Mouse (Mus musculus) adipocyte (in vitro differentiated cells): ENCODE measurements around the gene Ccm2.

Experiments used
- DNase-seq: peaks from one replicate; pipeline ENCODE4 v3.0.0-alpha.2; 2016; ENCODE audit warnings: low spot score

Ccm2 gene

DNA sequence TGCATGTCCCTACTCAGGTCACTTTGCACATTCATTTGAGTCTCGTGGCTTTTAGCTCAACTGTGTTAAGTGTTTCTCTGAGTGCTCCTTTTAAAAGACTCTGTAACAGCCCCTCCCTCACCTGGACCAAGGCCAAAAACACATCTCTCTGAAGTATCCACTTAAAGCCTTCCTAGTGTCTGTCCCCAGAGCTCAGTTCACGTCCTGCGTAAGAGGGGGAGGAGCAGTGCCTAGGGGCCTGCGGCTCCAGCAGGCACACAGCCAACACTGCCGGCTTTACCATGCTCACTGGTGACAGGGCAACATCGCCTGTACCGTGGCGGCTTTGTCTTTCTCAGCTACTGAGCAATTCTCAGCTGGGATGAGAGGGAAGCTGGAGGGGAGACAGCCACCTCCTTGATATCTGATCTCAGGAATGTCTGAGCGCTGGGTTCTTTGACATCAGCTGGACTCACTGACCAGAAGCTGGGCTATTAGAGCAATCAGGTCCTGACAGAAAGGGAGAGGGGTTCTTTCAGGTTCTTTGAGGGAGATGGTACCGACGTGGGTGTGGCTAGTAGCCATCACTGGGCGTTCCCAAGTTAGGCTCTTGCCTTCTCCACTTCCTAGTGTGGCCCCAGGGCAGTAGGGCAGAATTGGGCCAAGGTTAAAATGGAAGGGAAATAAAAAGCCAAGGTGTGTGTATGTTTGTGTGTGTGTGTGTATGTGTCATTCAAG, 57.4 kb downstream of the Ccm2 start:
- DNase-seq, result no peak

DNA sequence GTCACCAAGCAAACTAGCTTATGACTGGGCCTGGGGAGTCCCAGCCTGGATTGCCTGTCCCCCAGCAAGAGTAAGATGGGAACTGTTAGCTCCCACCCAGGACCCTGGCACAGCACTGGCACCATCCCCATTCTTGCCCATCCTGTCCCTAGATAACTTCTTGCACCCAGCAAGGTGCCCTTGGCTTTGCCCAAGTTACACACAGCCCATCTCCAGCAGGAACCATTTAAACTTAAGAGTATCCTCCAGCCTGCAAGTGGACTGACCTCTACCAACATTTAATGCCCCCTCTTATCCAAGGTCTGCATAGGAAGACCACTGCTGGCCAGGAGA, 57.9 kb downstream of the Ccm2 start:
- no peak for DNase-seq

DNA sequence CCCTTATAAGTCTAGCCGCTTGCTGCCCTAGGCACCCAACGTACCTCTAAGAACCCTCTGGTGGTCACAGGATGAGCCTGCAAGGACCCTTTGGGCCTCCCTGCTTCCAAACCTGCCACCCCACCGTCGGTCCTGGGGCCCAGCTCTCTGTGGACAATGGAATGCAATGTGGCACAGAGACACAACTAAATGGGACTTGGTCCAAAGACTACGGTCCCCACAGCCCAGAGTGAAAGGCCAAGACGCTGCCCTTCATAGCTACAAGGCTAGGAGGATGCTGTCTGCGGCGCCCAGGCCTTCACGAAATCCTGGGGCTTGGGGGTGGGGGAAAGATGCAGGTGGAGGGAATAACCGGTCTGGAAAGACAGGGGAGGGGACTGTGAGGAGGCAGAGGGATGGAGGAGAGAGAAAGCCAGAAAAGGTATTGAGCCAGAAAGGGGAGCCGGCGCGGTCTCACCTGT, 58.4 kb downstream of the Ccm2 start:
- DNase-seq, result no peak

DNA sequence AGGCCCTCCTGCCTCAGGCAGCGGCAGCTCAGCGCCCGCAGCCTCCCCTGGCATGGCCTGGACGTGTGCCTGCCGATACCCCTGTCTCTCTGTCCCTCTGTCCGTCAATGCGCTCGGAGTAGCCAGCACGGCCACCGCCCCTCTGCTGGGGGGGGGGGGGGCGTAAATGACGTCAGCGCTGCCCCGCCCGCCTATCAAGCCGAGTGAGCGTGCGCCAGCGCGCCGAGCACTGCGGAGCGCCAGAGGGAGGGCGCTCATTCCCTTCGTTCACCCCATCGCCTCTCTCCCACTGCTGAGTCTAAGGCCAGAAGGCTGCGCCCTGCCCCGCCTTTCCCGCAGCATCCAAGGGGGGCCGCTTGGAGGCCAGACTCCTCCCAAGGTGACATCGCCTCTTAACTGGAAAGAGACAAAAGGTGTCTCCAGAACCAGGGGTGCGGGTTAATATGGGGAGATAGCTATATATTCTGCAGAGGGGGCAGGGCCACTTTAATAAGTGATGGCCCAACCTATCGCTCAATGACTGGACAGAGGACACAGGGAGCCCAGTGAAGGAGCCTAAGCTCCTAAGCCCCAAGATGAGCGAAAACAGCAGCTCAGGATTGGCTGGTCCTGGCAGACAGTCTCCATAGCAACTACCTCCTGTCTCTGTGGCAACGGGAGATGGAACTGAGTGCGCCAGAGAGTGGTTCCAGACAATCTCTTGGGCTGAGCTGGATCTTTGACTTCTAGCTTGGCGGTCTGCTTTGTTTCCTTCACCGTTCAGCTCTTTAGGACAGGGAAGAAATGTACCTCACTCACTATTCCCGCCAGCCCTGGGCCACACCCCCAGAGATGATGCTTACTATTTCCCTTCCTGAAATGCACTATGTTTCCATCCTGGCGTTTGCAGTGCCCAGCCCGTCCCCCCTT, 59.1 kb downstream of the Ccm2 start, which contains the start of gene Nacad:
Nacad (minus strand) TSS at position 563 of the 909 bp plus-strand sequence.
- no peak for DNase-seq

DNA sequence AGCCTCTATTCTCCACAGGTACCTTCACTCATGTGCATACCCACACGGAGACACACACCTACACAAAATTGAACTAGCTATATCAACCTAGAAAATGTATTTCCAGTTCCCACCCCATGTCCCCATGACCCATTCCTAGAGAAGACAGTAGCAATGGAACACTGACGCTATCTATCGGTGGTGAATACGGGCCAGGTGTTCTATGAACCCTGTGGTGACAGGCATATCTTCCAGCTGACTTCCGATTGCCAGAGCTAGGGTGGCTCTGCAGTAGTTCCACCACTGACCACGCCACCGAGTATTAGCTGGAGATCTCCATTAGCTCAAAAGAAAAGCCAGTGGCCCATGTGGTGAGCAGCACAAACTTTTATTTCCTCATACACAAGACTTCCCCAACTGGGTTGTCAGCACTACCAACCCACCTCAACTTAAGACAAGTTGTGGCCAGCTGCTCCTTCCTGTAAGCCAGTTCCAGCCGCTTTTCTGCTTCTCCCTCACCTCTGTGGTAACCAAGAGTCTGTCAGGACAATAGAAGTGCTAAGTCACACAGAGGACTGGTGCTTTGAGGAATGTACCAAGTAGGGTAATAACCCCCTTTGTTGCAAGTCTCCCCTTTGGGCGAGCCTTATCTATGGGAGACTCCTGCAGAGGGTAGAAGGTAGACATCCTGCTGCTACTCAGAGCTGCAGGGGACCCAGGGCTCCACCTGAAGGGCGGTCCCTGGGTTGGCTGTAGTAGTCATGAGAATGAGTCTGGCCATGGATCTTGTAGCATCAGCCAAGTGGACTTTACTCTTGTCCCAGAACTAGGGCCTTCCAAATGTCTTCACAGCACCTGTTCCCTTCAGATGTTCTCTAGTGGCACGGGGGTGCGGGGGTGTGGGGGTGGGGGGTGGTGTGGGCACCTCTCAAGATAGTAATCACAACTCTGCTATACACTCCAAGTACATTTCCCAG, 68.8 kb downstream of the Ccm2 start:
- no peak for DNase-seq

DNA sequence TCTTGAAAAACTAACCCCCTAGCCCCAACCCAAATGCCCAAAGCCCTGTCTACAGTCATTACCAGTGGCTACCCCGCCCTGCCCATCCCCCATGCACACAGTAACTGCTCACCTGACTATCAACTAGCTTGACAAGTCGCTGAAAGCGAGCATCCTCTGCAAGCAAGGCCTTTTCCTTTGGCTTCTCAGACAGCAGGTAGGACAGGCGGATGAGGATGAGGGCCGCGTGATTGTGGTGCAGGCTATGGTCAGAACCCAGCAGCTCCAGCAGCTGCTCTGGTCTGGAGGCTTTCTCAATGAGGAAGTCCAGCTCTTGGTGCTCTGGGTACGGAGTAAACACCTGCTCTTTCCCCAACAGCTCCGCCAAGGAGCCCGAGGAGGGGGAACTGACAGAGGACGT, 77.0 kb downstream of the Ccm2 start:
- DNase-seq, result no peak

DNA sequence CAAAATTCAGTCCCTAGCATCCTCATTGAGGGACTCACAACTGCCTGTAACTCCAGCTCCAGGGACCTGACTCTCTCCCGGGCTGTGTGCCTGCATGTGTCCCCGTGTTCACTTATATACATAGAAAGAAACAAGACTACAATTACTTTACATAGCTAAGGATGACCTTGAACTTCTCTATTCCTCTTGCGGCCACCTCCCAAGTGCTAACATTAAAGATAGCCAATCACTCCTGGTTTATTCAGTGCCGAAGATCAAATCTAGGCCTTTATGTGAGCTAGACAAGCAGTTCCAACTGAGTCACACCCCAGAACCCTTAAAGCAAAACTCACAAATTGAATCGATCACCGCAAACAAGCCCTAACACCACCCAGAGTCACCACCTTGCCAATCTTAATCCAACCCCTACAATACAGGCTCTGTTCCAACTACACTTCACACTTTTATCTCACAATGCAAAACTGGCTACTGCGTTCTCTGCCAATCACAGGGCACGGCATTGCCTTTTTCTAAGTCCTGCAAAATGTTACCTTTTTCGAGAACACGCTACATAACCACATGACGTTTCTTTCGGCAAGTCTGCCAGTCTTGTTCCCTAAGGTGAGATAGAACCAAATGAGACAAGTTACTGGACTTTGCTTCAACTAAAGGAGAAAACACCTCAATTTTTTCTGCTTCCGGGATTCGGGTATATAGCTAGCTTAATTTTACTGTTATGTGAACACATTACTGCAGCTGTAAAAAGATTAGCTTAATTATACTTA, 78.1 kb downstream of the Ccm2 start:
- no peak for DNase-seq

DNA sequence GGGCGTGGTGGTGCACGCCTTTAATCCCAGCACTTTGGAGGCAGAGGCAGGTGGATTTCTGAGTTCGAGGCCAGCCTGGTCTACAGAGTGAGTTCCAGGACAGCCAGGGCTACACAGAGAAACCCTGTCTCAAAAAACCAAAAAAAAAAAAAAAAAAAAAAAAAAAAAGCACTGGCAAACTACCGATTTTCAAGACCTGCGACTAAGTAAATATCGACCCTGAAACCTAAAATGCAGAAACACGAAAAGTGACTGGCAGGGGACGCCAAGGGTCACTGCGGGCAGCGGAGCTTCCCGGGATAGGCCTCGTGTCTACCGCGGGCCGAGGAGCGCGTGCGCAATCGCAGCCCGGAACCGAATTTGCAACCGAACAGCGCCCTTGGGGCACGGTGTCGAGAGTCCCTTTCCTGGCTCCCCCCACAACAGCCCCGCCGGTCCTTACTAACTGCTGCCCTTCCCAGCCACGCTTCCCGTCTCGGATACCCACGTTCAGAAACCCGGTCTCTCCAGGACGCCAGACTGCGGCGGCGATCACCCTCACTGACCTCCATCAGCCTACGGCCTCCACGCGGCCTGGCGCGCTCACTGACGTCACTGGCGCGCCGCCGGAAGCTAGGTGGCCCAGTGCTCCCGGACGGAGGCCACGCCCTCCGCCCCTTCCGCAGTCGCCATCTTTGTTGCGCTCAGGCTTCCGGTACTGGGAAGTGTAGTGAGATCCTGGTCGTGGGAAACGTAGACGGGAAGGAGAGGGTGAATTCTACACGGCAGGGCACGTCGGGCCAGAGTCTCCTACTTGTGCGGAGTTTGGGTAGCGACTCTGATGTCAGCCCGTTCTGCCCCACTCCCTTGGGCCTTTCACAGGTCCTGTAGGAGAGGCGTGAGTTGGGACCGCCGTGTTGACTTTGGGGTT, 79.0 kb downstream of the Ccm2 start, which contains the start of gene Tbrg4:
Tbrg4 (minus strand) TSS at position 590 of the 910 bp plus-strand sequence.
- DNase-seq, result peak; percentile 95

DNA sequence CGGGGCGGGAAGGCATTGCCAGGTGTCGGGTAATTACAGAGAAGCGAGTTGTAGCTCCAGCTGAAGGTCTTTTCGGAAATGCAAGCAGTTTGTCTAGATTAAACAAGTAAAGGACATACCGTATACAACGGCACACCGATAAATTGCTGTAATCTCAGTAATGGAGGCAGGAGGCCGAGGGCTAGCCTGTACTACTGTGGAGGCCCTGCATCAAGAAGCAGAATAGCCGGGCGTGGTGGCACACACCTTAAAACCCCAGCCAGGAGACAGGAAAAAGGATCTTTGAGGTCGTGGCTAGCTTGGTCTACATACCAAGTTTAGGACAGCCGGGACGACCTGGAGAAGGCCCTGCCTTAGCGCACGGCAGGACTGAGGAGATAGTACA, 79.7 kb downstream of the Ccm2 start:
- no peak for DNase-seq

DNA sequence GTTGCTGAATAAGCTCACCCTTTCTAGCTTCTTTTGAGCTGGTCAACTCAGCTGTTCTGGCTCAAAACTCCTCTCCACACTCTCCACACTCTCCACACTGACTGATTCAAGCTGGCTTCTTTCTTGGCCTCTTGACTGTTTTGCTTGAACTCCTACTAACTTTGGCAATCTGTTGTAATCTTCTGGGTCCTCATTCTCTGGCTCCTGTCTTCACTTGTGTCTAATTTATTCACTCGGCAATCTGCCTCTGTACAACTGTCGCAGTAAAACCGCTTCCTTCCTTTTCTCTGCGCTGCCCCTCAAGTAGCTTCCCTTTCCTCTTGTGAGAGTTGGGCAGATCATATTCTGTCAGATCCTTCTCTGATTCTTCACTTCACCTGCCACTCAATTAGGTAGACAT, 81.0 kb downstream of the Ccm2 start:
- peak; percentile 36 for DNase-seq

DNA sequence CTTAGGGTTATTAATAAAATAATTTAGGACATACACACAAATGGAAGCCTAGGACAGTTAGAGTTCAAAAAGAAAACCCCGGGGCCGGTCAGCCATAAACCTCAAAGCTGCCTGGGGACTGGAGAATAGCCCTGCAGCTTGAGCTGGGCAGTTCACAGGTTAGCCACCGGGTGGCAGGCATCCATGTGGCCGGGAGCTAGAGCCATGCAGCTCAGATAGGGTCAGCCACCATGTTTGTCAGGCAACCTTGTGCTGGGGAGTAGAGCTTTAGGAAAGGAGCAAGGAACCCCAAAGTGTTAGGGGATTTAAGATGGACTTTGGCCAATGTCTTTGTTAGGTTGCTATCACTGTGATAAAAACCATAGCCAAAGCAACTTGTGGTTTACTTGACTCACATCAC, 81.9 kb downstream of the Ccm2 start:
- DNase-seq, result peak; percentile 70

DNA sequence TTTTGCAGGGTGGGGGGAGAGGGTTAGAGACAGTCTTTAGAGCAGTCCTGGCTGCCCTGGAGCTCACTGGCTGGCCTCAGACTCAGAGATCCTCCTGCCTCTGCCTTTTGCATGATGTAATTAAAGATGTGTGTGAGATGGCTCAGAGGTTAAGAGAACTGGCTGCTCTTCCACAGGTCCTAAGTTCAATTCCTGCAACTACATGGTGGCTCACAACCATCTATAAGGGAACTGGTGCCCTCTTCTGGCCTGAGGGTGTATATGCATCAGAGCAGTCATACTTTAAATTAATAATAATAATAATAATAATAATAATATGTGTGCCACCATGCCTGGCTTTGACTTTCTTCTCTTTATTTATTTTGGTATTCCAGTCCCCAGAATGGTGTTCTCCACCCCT, 83.0 kb downstream of the Ccm2 start:
- DNase-seq, result peak; percentile 40

DNA sequence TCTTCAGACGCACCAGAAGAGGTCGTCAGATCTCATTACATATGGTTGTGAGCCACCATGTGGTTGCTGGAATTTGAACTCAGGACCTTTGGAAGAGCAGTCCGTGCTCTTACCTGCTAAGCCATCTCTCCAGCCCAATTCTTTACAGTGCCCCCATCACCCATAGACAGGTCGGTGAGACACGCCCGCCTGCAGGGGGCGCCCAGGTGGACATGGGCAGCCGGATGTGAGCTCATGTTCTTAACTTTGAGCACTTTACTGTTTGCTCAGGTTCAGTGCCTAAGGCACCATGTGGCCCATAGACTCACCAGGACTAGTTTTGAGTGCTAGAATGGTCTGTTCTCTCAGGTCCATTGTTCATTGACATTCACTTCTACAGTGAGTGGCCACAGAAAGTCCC, 89.5 kb downstream of the Ccm2 start:
- no peak for DNase-seq

DNA sequence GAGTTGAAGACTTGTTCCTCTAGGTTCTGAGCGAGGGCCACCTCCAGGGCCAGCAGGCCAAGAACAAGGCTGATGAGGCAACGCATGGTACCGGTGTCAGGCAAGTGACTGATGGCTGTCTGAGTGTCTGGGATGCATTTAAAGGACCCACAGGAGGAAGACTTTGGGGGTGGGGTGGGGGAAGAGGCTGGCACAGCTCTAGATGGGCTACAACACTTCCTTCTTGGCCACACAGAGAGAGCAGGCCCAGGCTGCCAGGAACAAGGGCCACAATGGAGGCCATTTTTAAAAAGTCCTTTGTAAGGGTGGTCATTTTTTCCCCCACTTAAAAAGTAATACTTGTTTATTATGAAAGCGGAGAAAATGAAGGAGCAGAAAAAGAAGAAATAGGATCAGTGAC, 91.8 kb downstream of the Ccm2 start, which contains the start of gene Wap:
Wap (minus strand) TSS at position 101 of the 400 bp plus-strand sequence.
- no peak for DNase-seq

DNA sequence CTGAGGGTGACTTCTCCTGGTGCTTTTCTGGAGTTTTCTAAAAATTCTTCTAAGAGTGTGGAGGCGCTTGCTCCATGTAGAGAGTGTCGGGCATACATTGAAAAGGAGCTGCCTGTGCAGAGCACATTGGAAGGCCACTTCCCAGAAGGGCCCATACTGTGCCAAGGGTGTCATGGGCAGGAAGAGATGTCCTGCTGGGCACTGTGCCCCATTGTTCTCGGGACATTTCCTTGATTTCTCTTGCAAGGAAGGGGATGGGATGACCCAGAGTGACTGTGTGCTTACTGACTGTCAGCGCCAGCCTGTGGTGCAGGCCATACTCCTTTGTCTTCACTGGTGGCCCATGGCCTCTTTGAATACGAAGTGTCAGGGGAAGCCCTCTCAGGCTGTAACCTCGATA, 92.4 kb downstream of the Ccm2 start:
- DNase-seq, result peak; percentile 57

DNA sequence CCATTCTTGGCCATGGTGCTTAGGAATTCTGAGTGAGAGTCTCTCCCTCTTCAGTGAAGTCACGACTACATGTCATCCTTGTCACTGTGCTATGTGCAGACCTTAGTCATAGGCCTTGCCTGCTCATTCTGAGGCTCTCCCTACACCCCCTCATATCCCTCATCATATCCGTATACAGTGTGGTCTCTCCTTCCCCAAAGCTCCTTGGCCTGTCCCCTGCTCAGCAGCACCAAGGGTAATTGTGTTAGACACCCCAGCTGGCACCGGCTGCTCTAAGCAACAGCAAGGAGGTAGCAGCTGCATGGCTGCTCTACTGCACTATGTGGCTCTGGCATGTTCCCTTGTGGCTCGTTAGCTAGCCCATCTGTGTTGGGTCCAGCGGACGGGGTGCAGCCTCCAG, 97.9 kb downstream of the Ccm2 start:
- DNase-seq, result no peak
